Mouse (Mus musculus): Measurements from ENCODE around the gene Mfap5.

DNA sequence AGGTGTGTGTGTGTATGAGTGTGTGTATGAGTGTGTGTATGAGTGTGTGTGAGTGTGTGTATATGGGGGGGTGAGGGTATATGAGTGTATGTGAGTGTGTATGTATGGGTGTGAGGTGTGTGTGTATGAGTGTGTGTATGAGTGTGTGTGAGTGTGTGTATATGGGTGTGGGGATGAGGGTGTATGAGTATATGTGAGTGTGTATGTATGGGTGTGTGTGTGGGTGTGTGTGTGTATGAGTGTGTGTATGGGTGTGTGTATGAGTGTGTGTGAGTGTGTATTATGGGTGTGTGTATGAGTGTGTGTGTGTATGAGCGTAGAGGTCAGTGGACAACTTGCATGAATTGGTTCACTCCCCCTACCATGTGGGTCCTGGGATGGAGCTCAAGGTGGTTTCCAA is 39.0 kb downstream of the Mfap5 start:
- TF ChIP-seq CTCF (IDR thresholded peaks at IDR 0.05; ENCODE audit: control insufficient read depth, insufficient read depth, insufficient read length) = no peak
- no peak for TF ChIP-seq CEBPB (IDR thresholded peaks at IDR 0.05; ENCODE audit: low read depth)
- no peak for TF ChIP-seq USF1 (IDR thresholded peaks at IDR 0.05; ENCODE audit: low read depth)
- no peak for TF ChIP-seq MYOD1 (IDR thresholded peaks at IDR 0.05; ENCODE audit: control insufficient read depth, insufficient read length, low read depth)

All from C2C12 (cell line).